Mouse (Mus musculus): Measurements from ENCODE around the gene Dgcr2.

Gene Dgcr2

GRCm38 (mm10) chr16:17911052-17911595 is 12.8 kb upstream of the Dgcr2 start, which contains the start of gene Ess2:
Gene Ess2, minus strand, starts transcription at chr16:17911348.
- peak; percentile 88 to 90 for DNase-seq

- no peak for DNase-seq
Observed at GRCm38 (mm10) chr16:17896091-17896490, 2.3 kb downstream of the Dgcr2 start.

- no peak for DNase-seq
Observed at GRCm38 (mm10) chr16:17893923-17894322, 4.4 kb downstream of the Dgcr2 start, which contains the start of gene Tssk1. Gene Tssk1, plus strand, starts transcription at chr16:17894223.

GRCm38 (mm10) chr16:17892606-17893005 is 5.8 kb downstream of the Dgcr2 start:
- no peak for DNase-seq

- peak; percentile 99 to 100 for DNase-seq
Observed at GRCm38 (mm10) chr16:17891567-17891959, 6.8 kb downstream of the Dgcr2 start, which contains the start of gene Gm20518. Gene Gm20518, minus strand, starts transcription at chr16:17891671.

- DNase-seq: peak; percentile 39 to 45
Observed at GRCm38 (mm10) chr16:17890917-17891566, 7.3 kb downstream of the Dgcr2 start.

- no peak for DNase-seq
Observed at GRCm38 (mm10) chr16:17890342-17890727, 8.0 kb downstream of the Dgcr2 start.

GRCm38 (mm10) chr16:17889689-17890341 is 8.5 kb downstream of the Dgcr2 start:
- no peak for DNase-seq

- no peak for DNase-seq
Observed at GRCm38 (mm10) chr16:17884116-17884515, 14.2 kb downstream of the Dgcr2 start.

- DNase-seq: no peak
Observed at GRCm38 (mm10) chr16:17882196-17882595, 16.2 kb downstream of the Dgcr2 start.

GRCm38 (mm10) chr16:17879571-17879970 is 18.8 kb downstream of the Dgcr2 start:
- DNase-seq: no peak

- DNase-seq: no peak
Observed at GRCm38 (mm10) chr16:17876096-17876495, 22.3 kb downstream of the Dgcr2 start.

- DNase-seq: no peak
Observed at GRCm38 (mm10) chr16:17875174-17875573, 23.2 kb downstream of the Dgcr2 start.

GRCm38 (mm10) chr16:17872995-17873394 is 25.4 kb downstream of the Dgcr2 start:
- no peak for DNase-seq

- no peak for DNase-seq
Observed at GRCm38 (mm10) chr16:17871248-17871647, 27.1 kb downstream of the Dgcr2 start.

GRCm38 (mm10) chr16:17865770-17866169 is 32.6 kb downstream of the Dgcr2 start:
- no peak for DNase-seq

- DNase-seq: no peak
Observed at GRCm38 (mm10) chr16:17865293-17865692, 33.1 kb downstream of the Dgcr2 start.

GRCm38 (mm10) chr16:17858592-17858991 is 39.8 kb downstream of the Dgcr2 start:
- DNase-seq: peak in 1 of 2 experiments; percentile 38

- DNase-seq: no peak
Observed at GRCm38 (mm10) chr16:17857157-17857556, 41.2 kb downstream of the Dgcr2 start.

- no peak for DNase-seq
Observed at GRCm38 (mm10) chr16:17853263-17853662, 45.1 kb downstream of the Dgcr2 start.

- DNase-seq: no peak
Observed at GRCm38 (mm10) chr16:17851860-17852259, 46.5 kb downstream of the Dgcr2 start.

- no peak for DNase-seq
Observed at GRCm38 (mm10) chr16:17851331-17851730, 47.0 kb downstream of the Dgcr2 start.

GRCm38 (mm10) chr16:17849486-17849885 is 48.9 kb downstream of the Dgcr2 start:
- no peak for DNase-seq

- DNase-seq: peak; percentile 43 to 46
Observed at GRCm38 (mm10) chr16:17848928-17849327, 49.4 kb downstream of the Dgcr2 start.
